Mouse (Mus musculus): Measurements from ENCODE around the gene Pmf1. TPM values are rescaled to one million over a fixed set of nuclear protein-coding genes. Genes with fewer than 3 reads are reported as not detected.

Pmf1 gene
- 46.1 and 61.3 TPM in 2 replicates for polyA plus RNA-seq (2015; fragmentation: Nextera tagmentation; extraction: Ambion mirVana)

GRCm38 (mm10) chr3:88409741-88410644 is at the start of gene Pmf1:
Gene Pmf1 (minus strand): TSS chr3:88410331.

GRCm38 (mm10) chr3:88424605-88425329 is 14.6 kb upstream of the Pmf1 start, which contains the start of gene Slc25a44:
Gene Slc25a44 (minus strand): TSS chr3:88425139.

GRCm38 (mm10) chr3:88384364-88384763 is 25.8 kb downstream of the Pmf1 start, which contains the start of gene Bglap:
Gene Bglap (minus strand): TSS chr3:88384464.

GRCm38 (mm10) chr3:88378599-88378998 is 31.5 kb downstream of the Pmf1 start, which contains the start of gene Bglap2:
Gene Bglap2 (minus strand): TSS chr3:88378699.

GRCm38 (mm10) chr3:88372643-88373042 is 37.5 kb downstream of the Pmf1 start, which contains the start of gene Bglap3:
Gene Bglap3 (minus strand): TSS chr3:88372743.

GRCm38 (mm10) chr3:88364337-88364736 is 45.8 kb downstream of the Pmf1 start, which contains the start of gene Paqr6:
Gene Paqr6 (plus strand): TSS chr3:88364584.

Small RNA genes within 50 kb of the gene (microRNA-seq; reads per million reads assigned to microRNA genes)
- not detected for gene Mir7011 (ENCODE audit: borderline replicate concordance, insufficient number of aligned reads)

Other genes starting within 250 kb of the Pmf1 start
- gene Rhbg, start 155.6 kb downstream of the Pmf1 start, polyA plus RNA-seq (2015; fragmentation: Nextera tagmentation; extraction: Ambion mirVana), result 0.44 and 0.46 TPM in 2 replicates
- 0.19 and 0.44 TPM in 2 replicates for gene Gm38392, start 123.1 kb downstream of the Pmf1 start, polyA plus RNA-seq (2015; fragmentation: Nextera tagmentation; extraction: Ambion mirVana)
- 28.9 and 48.6 TPM in 2 replicates for gene Tsacc, start 113.3 kb downstream of the Pmf1 start, polyA plus RNA-seq (2015; fragmentation: Nextera tagmentation; extraction: Ambion mirVana)
- gene Cct3, start 113.2 kb downstream of the Pmf1 start, polyA plus RNA-seq (2015; fragmentation: Nextera tagmentation; extraction: Ambion mirVana), result 229 and 265 TPM in 2 replicates
- 174 and 296 TPM in 2 replicates for gene Glmp, start 85.3 kb downstream of the Pmf1 start, polyA plus RNA-seq (2015; fragmentation: Nextera tagmentation; extraction: Ambion mirVana)
- gene Tmem79, start 74.2 kb downstream of the Pmf1 start, polyA plus RNA-seq (2015; fragmentation: Nextera tagmentation; extraction: Ambion mirVana), result 2.1 and 2.2 TPM in 2 replicates
- gene Smg5, start 74.1 kb downstream of the Pmf1 start, polyA plus RNA-seq (2015; fragmentation: Nextera tagmentation; extraction: Ambion mirVana), result 15.7 and 22.3 TPM in 2 replicates
- 24.2 and 53.0 TPM in 2 replicates for gene Paqr6, start 45.7 kb downstream of the Pmf1 start, polyA plus RNA-seq (2015; fragmentation: Nextera tagmentation; extraction: Ambion mirVana)
- 0.55 TPM in 1 of 2 replicates, not detected in the other for gene Bglap3, start 37.6 kb downstream of the Pmf1 start, polyA plus RNA-seq (2015; fragmentation: Nextera tagmentation; extraction: Ambion mirVana)
- gene Bglap2, start 31.6 kb downstream of the Pmf1 start, polyA plus RNA-seq (2015; fragmentation: Nextera tagmentation; extraction: Ambion mirVana), result not detected in 2 replicates
- 0.59 and 0.93 TPM in 2 replicates for gene Bglap, start 25.9 kb downstream of the Pmf1 start, polyA plus RNA-seq (2015; fragmentation: Nextera tagmentation; extraction: Ambion mirVana)
- 12.5 and 15.6 TPM in 2 replicates for gene Slc25a44, start 14.8 kb upstream of the Pmf1 start, polyA plus RNA-seq (2015; fragmentation: Nextera tagmentation; extraction: Ambion mirVana)
- 4.1 and 5.2 TPM in 2 replicates for gene Sema4a, start 50.9 kb upstream of the Pmf1 start, polyA plus RNA-seq (2015; fragmentation: Nextera tagmentation; extraction: Ambion mirVana)
- 128 and 130 TPM in 2 replicates for gene Lmna, start 99.6 kb upstream of the Pmf1 start, polyA plus RNA-seq (2015; fragmentation: Nextera tagmentation; extraction: Ambion mirVana)
- gene Mex3a, start 122.1 kb upstream of the Pmf1 start, polyA plus RNA-seq (2015; fragmentation: Nextera tagmentation; extraction: Ambion mirVana), result 2.7 and 3.6 TPM in 2 replicates
- 0.58 and 0.88 TPM in 2 replicates for gene Rab25, start 138.0 kb upstream of the Pmf1 start, polyA plus RNA-seq (2015; fragmentation: Nextera tagmentation; extraction: Ambion mirVana)
- gene Lamtor2, start 142.7 kb upstream of the Pmf1 start, polyA plus RNA-seq (2015; fragmentation: Nextera tagmentation; extraction: Ambion mirVana), result 141 and 169 TPM in 2 replicates
- gene Ubqln4, start 143.4 kb upstream of the Pmf1 start, polyA plus RNA-seq (2015; fragmentation: Nextera tagmentation; extraction: Ambion mirVana), result 19.2 and 23.5 TPM in 2 replicates
- gene Ssr2, start 165.5 kb upstream of the Pmf1 start, polyA plus RNA-seq (2015; fragmentation: Nextera tagmentation; extraction: Ambion mirVana), result 269 and 288 TPM in 2 replicates
- 33.7 and 39.2 TPM in 2 replicates for gene Arhgef2, start 195.6 kb upstream of the Pmf1 start, polyA plus RNA-seq (2015; fragmentation: Nextera tagmentation; extraction: Ambion mirVana)
- gene Rxfp4, start 242.8 kb upstream of the Pmf1 start, polyA plus RNA-seq (2015; fragmentation: Nextera tagmentation; extraction: Ambion mirVana), result not detected in 2 replicates

All from adrenal gland, postnatal 0 days (tissue).